Mouse (Mus musculus): Measurements from ENCODE around the gene Calb2. TPM values are rescaled to one million over a fixed set of nuclear protein-coding genes. Genes with fewer than 3 reads are reported as not detected.
A peak's percentile ranks its signal among the peaks of the same experiment; 100 is the strongest.

Gene Calb2
- polyA plus RNA-seq, 1 experiment: 45.5 TPM

GRCm38 (mm10) chr8:110177359-110178155 is 9.5 kb upstream of the Calb2 start:
- peak; percentile 86 for DNase-seq (ENCODE audit: low read depth)
- TF ChIP-seq POLR2A (IDR thresholded peaks at IDR 0.05; ENCODE audit: borderline replicate concordance, extremely low read depth, insufficient read depth, insufficient read length, poor library complexity, severe bottlenecking) (no peak), CTCF (IDR thresholded peaks at IDR 0.05; ENCODE audit: borderline replicate concordance, extremely low read depth, insufficient read depth, insufficient read length) (no peak)

- DNase-seq (ENCODE audit: low read depth): no peak
- TF ChIP-seq CTCF (IDR thresholded peaks at IDR 0.05; ENCODE audit: borderline replicate concordance, extremely low read depth, insufficient read depth, insufficient read length) (no peak), POLR2A (IDR thresholded peaks at IDR 0.05; ENCODE audit: borderline replicate concordance, extremely low read depth, insufficient read depth, insufficient read length, poor library complexity, severe bottlenecking) (no peak)
Observed at GRCm38 (mm10) chr8:110174826-110175225, 6.8 kb upstream of the Calb2 start.

- DNase-seq (ENCODE audit: low read depth): peak; percentile 43
- no peak for TF ChIP-seq POLR2A (IDR thresholded peaks at IDR 0.05; ENCODE audit: borderline replicate concordance, extremely low read depth, insufficient read depth, insufficient read length, poor library complexity, severe bottlenecking)
- no peak for TF ChIP-seq CTCF (IDR thresholded peaks at IDR 0.05; ENCODE audit: borderline replicate concordance, extremely low read depth, insufficient read depth, insufficient read length)
Observed at GRCm38 (mm10) chr8:110172161-110172560, 4.2 kb upstream of the Calb2 start.

- TF ChIP-seq CTCF (IDR thresholded peaks at IDR 0.05; ENCODE audit: borderline replicate concordance, extremely low read depth, insufficient read depth, insufficient read length): no peak
- no peak for TF ChIP-seq POLR2A (IDR thresholded peaks at IDR 0.05; ENCODE audit: borderline replicate concordance, extremely low read depth, insufficient read depth, insufficient read length, poor library complexity, severe bottlenecking)
Observed at GRCm38 (mm10) chr8:110166270-110166669, 1.7 kb downstream of the Calb2 start.

GRCm38 (mm10) chr8:110162007-110162406 is 6.0 kb downstream of the Calb2 start:
- no peak for TF ChIP-seq CTCF (IDR thresholded peaks at IDR 0.05; ENCODE audit: borderline replicate concordance, extremely low read depth, insufficient read depth, insufficient read length)
- TF ChIP-seq POLR2A (IDR thresholded peaks at IDR 0.05; ENCODE audit: borderline replicate concordance, extremely low read depth, insufficient read depth, insufficient read length, poor library complexity, severe bottlenecking): no peak
- no peak for DNase-seq (ENCODE audit: low read depth)

More at GRCm38 (mm10) chr8:110166270-110166669, 1.7 kb downstream of the Calb2 start:
- DNase-seq (ENCODE audit: low read depth): no peak

- TF ChIP-seq POLR2A (IDR thresholded peaks at IDR 0.05; ENCODE audit: borderline replicate concordance, extremely low read depth, insufficient read depth, insufficient read length, poor library complexity, severe bottlenecking): no peak
- TF ChIP-seq CTCF (IDR thresholded peaks at IDR 0.05; ENCODE audit: borderline replicate concordance, extremely low read depth, insufficient read depth, insufficient read length): no peak
- peak; percentile 50 for DNase-seq (ENCODE audit: low read depth)
Observed at GRCm38 (mm10) chr8:110152951-110153350, 15.1 kb downstream of the Calb2 start.

- TF ChIP-seq CTCF (IDR thresholded peaks at IDR 0.05; ENCODE audit: borderline replicate concordance, extremely low read depth, insufficient read depth, insufficient read length): peak; percentile 89
- no peak for TF ChIP-seq POLR2A (IDR thresholded peaks at IDR 0.05; ENCODE audit: borderline replicate concordance, extremely low read depth, insufficient read depth, insufficient read length, poor library complexity, severe bottlenecking)
- DNase-seq (ENCODE audit: low read depth): peak; percentile 84
Observed at GRCm38 (mm10) chr8:110145538-110145937, 22.5 kb downstream of the Calb2 start.

- TF ChIP-seq POLR2A (IDR thresholded peaks at IDR 0.05; ENCODE audit: borderline replicate concordance, extremely low read depth, insufficient read depth, insufficient read length, poor library complexity, severe bottlenecking): no peak
- no peak for TF ChIP-seq CTCF (IDR thresholded peaks at IDR 0.05; ENCODE audit: borderline replicate concordance, extremely low read depth, insufficient read depth, insufficient read length)
- DNase-seq (ENCODE audit: low read depth): no peak
Observed at GRCm38 (mm10) chr8:110140770-110141169, 27.2 kb downstream of the Calb2 start.

- no peak for TF ChIP-seq CTCF (IDR thresholded peaks at IDR 0.05; ENCODE audit: borderline replicate concordance, extremely low read depth, insufficient read depth, insufficient read length)
- no peak for TF ChIP-seq POLR2A (IDR thresholded peaks at IDR 0.05; ENCODE audit: borderline replicate concordance, extremely low read depth, insufficient read depth, insufficient read length, poor library complexity, severe bottlenecking)
- DNase-seq (ENCODE audit: low read depth): peak; percentile 27
Observed at GRCm38 (mm10) chr8:110140156-110140555, 27.9 kb downstream of the Calb2 start.

- DNase-seq (ENCODE audit: low read depth): peak; percentile 68
- TF ChIP-seq CTCF (IDR thresholded peaks at IDR 0.05; ENCODE audit: borderline replicate concordance, extremely low read depth, insufficient read depth, insufficient read length): no peak
- TF ChIP-seq POLR2A (IDR thresholded peaks at IDR 0.05; ENCODE audit: borderline replicate concordance, extremely low read depth, insufficient read depth, insufficient read length, poor library complexity, severe bottlenecking): no peak
Observed at GRCm38 (mm10) chr8:110135515-110135914, 32.5 kb downstream of the Calb2 start.

GRCm38 (mm10) chr8:110134236-110134635 is 33.8 kb downstream of the Calb2 start:
- DNase-seq (ENCODE audit: low read depth): no peak
- TF ChIP-seq POLR2A (IDR thresholded peaks at IDR 0.05; ENCODE audit: borderline replicate concordance, extremely low read depth, insufficient read depth, insufficient read length, poor library complexity, severe bottlenecking): no peak
- no peak for TF ChIP-seq CTCF (IDR thresholded peaks at IDR 0.05; ENCODE audit: borderline replicate concordance, extremely low read depth, insufficient read depth, insufficient read length)

- DNase-seq (ENCODE audit: low read depth): peak; percentile 87
- TF ChIP-seq CTCF (IDR thresholded peaks at IDR 0.05; ENCODE audit: borderline replicate concordance, extremely low read depth, insufficient read depth, insufficient read length) (peak; percentile 95), POLR2A (IDR thresholded peaks at IDR 0.05; ENCODE audit: borderline replicate concordance, extremely low read depth, insufficient read depth, insufficient read length, poor library complexity, severe bottlenecking) (no peak)
Observed at GRCm38 (mm10) chr8:110130537-110130936, 37.5 kb downstream of the Calb2 start.

Data from brain, embryonic 14.5 days (tissue).